Mouse (Mus musculus): ENCODE results near the gene Plcz1.

DNA sequence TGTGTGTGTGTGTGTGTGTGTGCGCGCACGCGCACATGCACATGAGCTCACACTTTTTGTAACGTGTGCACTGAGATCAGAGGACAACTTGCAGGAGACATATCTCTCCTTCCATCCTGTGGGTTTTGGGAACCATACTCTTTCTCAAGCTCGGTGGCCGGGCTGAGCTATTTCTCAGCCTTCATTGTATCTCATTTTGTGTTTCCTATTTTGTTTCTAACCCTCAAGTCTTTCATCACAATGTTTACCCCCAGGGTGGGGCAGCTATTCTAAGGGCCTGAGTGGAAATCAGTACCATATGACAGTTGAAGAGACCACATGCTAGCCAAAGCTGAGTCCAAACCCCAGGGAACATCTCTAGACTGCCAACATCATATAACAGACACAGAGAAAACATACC, 305 bp downstream of the Plcz1 start, which contains the start of gene Capza3:
- no peak for TF ChIP-seq CTCF (IDR thresholded peaks at IDR 0.05; ENCODE audit: low read depth, low read length)
- TF ChIP-seq POLR2A (IDR thresholded peaks at IDR 0.05; ENCODE audit: borderline replicate concordance, low read depth, low read length), result no peak
